Comparison of ENCODE assay signal across 9 mouse cellular contexts in genomic region chr19:5455568-5455967, GRCm38 (mm10). TPM values are rescaled to one million over a fixed set of nuclear protein-coding genes. Genes with fewer than 3 reads are reported as not detected.
DNase-seq lines count a peak whose midpoint lies in the region; ATAC-seq and TF ChIP-seq lines count a peak whose summit lies in the region.
"Had no signal": no experiment of that assay in that cellular context is flagged by ENCODE, and none has a peak within 500 bp of the region (broad histone marks: within the 10 kb centered on the region; RNA-seq: fewer than 3 reads in every experiment).

No protein-coding gene starts in this region.

- no peak for ATAC-seq in kidney, postnatal 0 days (replicated peaks; ENCODE audit: low FRiP score, low read depth)
- ATAC-seq in embryonic facial prominence, embryonic 14.5 days (ENCODE audit: low read depth): no peak
- ATAC-seq in intestine, embryonic 16.5 days: no peak
- ATAC-seq in neural tube, embryonic 13.5 days (ENCODE audit: low read depth): no peak
- ATAC-seq: Patski had no signal

- peak overlapping the region; percentile 81 for H3K4me3 ChIP-seq in kidney, postnatal 0 days (replicated peaks; ENCODE audit: low read depth, low read length)
- H3K4me3 ChIP-seq in embryonic facial prominence, embryonic 14.5 days (ENCODE audit: low read depth, low read length): peak overlapping the region; percentile 82
- H3K4me3 ChIP-seq in intestine, embryonic 16.5 days (ENCODE audit: low read length): peak overlapping the region; percentile 65
- H3K4me3 ChIP-seq in neural tube, embryonic 13.5 days: peak overlapping the region; percentile 76

- no peaks in the 10 kb centered on the region for H3K27me3 ChIP-seq in kidney, postnatal 0 days (ENCODE audit: insufficient read depth, low read length)
- no peaks in the 10 kb centered on the region for H3K27me3 ChIP-seq in embryonic facial prominence, embryonic 14.5 days (replicated peaks; ENCODE audit: control insufficient read depth, insufficient read depth, low read length)
- no peaks in the 10 kb centered on the region; the same call in 1 of the 2 replicates for H3K27me3 ChIP-seq in intestine, embryonic 16.5 days (replicated peaks; ENCODE audit: control insufficient read depth, insufficient read depth, low read length)
- peaks cover 26% of the 10 kb centered on the region for H3K27me3 ChIP-seq in neural tube, embryonic 13.5 days
- H3K27me3 ChIP-seq: Patski had no signal

- no peak for DNase-seq in kidney, postnatal 0 days (ENCODE audit: low spot score)
- no peak for DNase-seq in kidney, postnatal 10 days
- DNase-seq in embryonic facial prominence, embryonic 14.5 days (ENCODE audit: low spot score): no peak
- no peak for DNase-seq in retina, postnatal 1 day
- DNase-seq in T-cell, adult 2 months (ENCODE audit: low spot score): no peak
- DNase-seq in adrenal gland, postnatal 10 days: no peak

- WGBS in kidney, postnatal 0 days: 54% methylated on average over 8 of the region's 8 CpGs
- WGBS in embryonic facial prominence, embryonic 14.5 days: 55% methylated on average over 8 of the region's 8 CpGs
- WGBS in intestine, embryonic 16.5 days: 65% methylated on average over 8 of the region's 8 CpGs
- 63% methylated on average over 8 of the region's 8 CpGs for WGBS in neural tube, embryonic 13.5 days

- H3K36me3 ChIP-seq in kidney, postnatal 0 days (ENCODE audit: insufficient read depth, low read length): peaks cover 7% of the 10 kb centered on the region; the same call in 1 of the 2 replicates
- peaks cover 9% of the 10 kb centered on the region for H3K36me3 ChIP-seq in embryonic facial prominence, embryonic 14.5 days (ENCODE audit: control insufficient read depth, insufficient read depth, low read length)
- H3K36me3 ChIP-seq in intestine, embryonic 16.5 days (ENCODE audit: control insufficient read depth, insufficient read depth, low read length): no peaks in the 10 kb centered on the region; the same call in 1 of the 2 replicates
- H3K36me3 ChIP-seq in neural tube, embryonic 13.5 days: peaks cover 10% of the 10 kb centered on the region

- H3K4me2 ChIP-seq in kidney, postnatal 0 days (ENCODE audit: low read length): peak overlapping the region; percentile 97
- peak overlapping the region; percentile 100 for H3K4me2 ChIP-seq in embryonic facial prominence, embryonic 14.5 days (ENCODE audit: low read depth, low read length)
- H3K4me2 ChIP-seq in intestine, embryonic 16.5 days (ENCODE audit: low read depth, low read length): peak overlapping the region; percentile 98
- H3K4me2 ChIP-seq in neural tube, embryonic 13.5 days: peak overlapping the region; percentile 98

- no peaks in the 10 kb centered on the region for H3K9me3 ChIP-seq in kidney, postnatal 0 days (replicated peaks; ENCODE audit: low read length)
- no peaks in the 10 kb centered on the region for H3K9me3 ChIP-seq in embryonic facial prominence, embryonic 14.5 days (ENCODE audit: control insufficient read depth, low read length)
- H3K9me3 ChIP-seq in intestine, embryonic 16.5 days (ENCODE audit: control insufficient read depth, low read length): no peaks in the 10 kb centered on the region
- no peaks in the 10 kb centered on the region for H3K9me3 ChIP-seq in neural tube, embryonic 13.5 days

- TF ChIP-seq CTCF in kidney, postnatal 0 days (IDR thresholded peaks at IDR 0.05; ENCODE audit: low read depth): no peak

- peaks cover 12% of the 10 kb centered on the region for H3K4me1 ChIP-seq in kidney, postnatal 0 days (replicated peaks; ENCODE audit: insufficient read depth, low read length)
- peaks cover 19% of the 10 kb centered on the region for H3K4me1 ChIP-seq in embryonic facial prominence, embryonic 14.5 days (ENCODE audit: control insufficient read depth, insufficient read depth, low read length)
- peaks cover 23% of the 10 kb centered on the region for H3K4me1 ChIP-seq in intestine, embryonic 16.5 days (ENCODE audit: control insufficient read depth, insufficient read depth, low read length)
- peaks cover 46% of the 10 kb centered on the region for H3K4me1 ChIP-seq in neural tube, embryonic 13.5 days (replicated peaks)

- H3K27ac ChIP-seq in kidney, postnatal 0 days: 0 out of 2 replicates have a peak overlapping the region, but pooled peaks have one; percentile 3
- H3K27ac ChIP-seq in embryonic facial prominence, embryonic 14.5 days (replicated peaks; ENCODE audit: low read depth, low read length): no peak overlapping the region
- no peak overlapping the region for H3K27ac ChIP-seq in intestine, embryonic 16.5 days (ENCODE audit: low read length)
- 0 out of 2 replicates have a peak overlapping the region, but pooled peaks have one; percentile 23 for H3K27ac ChIP-seq in neural tube, embryonic 13.5 days (replicated peaks)

- peak overlapping the region; percentile 78 for H3K9ac ChIP-seq in kidney, postnatal 0 days (ENCODE audit: low read depth, low read length)
- peak overlapping the region; percentile 38; the same call in 1 of the 2 replicates for H3K9ac ChIP-seq in embryonic facial prominence, embryonic 14.5 days (ENCODE audit: low read depth, low read length)
- H3K9ac ChIP-seq in intestine, embryonic 16.5 days (ENCODE audit: low read depth, low read length): peak overlapping the region; percentile 85; the same call in 1 of the 2 replicates
- H3K9ac ChIP-seq in neural tube, embryonic 13.5 days: peak overlapping the region; percentile 92

RNA-seq across cellular contexts. Expression of gene Ccdc85b, which starts 2.1 kb away (rescaled TPM):
- polyA plus RNA-seq in kidney, postnatal 0 days (2015; fragmentation: Nextera tagmentation; extraction: Ambion mirVana): 12.2 and 15.6 TPM in 2 replicates
- 5.7 and 6.1 TPM in 2 replicates for polyA plus RNA-seq in embryonic facial prominence, embryonic 14.5 days (2014; fragmentation: Nextera tagmentation; extraction: Ambion mirVana)
- 5.0 and 5.4 TPM in 2 replicates for polyA plus RNA-seq in intestine, embryonic 16.5 days (2015; fragmentation: Nextera tagmentation; extraction: Ambion mirVana)
- 10.7 and 11.1 TPM in 2 replicates for polyA plus RNA-seq in neural tube, embryonic 13.5 days (2015; fragmentation: Nextera tagmentation; extraction: Ambion mirVana)
- total RNA-seq in adrenal gland, postnatal 10 days (2021): 10 to 100 TPM in 1 of 2 experiments, 1 to 10 TPM in 1; 9.4 to 11.5 TPM

RNA-seq across cellular contexts. Expression of gene Fibp, which starts 4.8 kb away (rescaled TPM):
- polyA plus RNA-seq in kidney, postnatal 0 days (2015; fragmentation: Nextera tagmentation; extraction: Ambion mirVana): 141 and 150 TPM in 2 replicates
- 75.0 and 99.0 TPM in 2 replicates for polyA plus RNA-seq in embryonic facial prominence, embryonic 14.5 days (2014; fragmentation: Nextera tagmentation; extraction: Ambion mirVana)
- polyA plus RNA-seq in intestine, embryonic 16.5 days (2015; fragmentation: Nextera tagmentation; extraction: Ambion mirVana): 102 and 106 TPM in 2 replicates
- 163 and 164 TPM in 2 replicates for polyA plus RNA-seq in neural tube, embryonic 13.5 days (2015; fragmentation: Nextera tagmentation; extraction: Ambion mirVana)
- total RNA-seq in adrenal gland, postnatal 10 days (2021): 10 to 100 TPM; 74.9 to 99.3 TPM

RNA-seq across cellular contexts. Expression of gene Fosl1, which starts 8.2 kb away (rescaled TPM):
- 0.32 TPM in 1 of 2 replicates, not detected in the other for polyA plus RNA-seq in kidney, postnatal 0 days (2015; fragmentation: Nextera tagmentation; extraction: Ambion mirVana)
- not detected in 2 replicates for polyA plus RNA-seq in embryonic facial prominence, embryonic 14.5 days (2014; fragmentation: Nextera tagmentation; extraction: Ambion mirVana)
- not detected in 2 replicates for polyA plus RNA-seq in intestine, embryonic 16.5 days (2015; fragmentation: Nextera tagmentation; extraction: Ambion mirVana)
- 0.59 TPM in 1 of 2 replicates, not detected in the other for polyA plus RNA-seq in neural tube, embryonic 13.5 days (2015; fragmentation: Nextera tagmentation; extraction: Ambion mirVana)
- under 1 TPM in 1 of 2 experiments, not detected in 1; 0.18 TPM for total RNA-seq in adrenal gland, postnatal 10 days (2021)

RNA-seq across cellular contexts. Expression of gene Ctsw, which starts 12.7 kb away (rescaled TPM):
- polyA plus RNA-seq in kidney, postnatal 0 days (2015; fragmentation: Nextera tagmentation; extraction: Ambion mirVana): 0.79 and 1.2 TPM in 2 replicates
- polyA plus RNA-seq in embryonic facial prominence, embryonic 14.5 days (2014; fragmentation: Nextera tagmentation; extraction: Ambion mirVana): 0.85 and 1.5 TPM in 2 replicates
- 1.7 and 2.8 TPM in 2 replicates for polyA plus RNA-seq in intestine, embryonic 16.5 days (2015; fragmentation: Nextera tagmentation; extraction: Ambion mirVana)
- 3.2 and 5.6 TPM in 2 replicates for polyA plus RNA-seq in neural tube, embryonic 13.5 days (2015; fragmentation: Nextera tagmentation; extraction: Ambion mirVana)
- 1 to 10 TPM; 1.4 to 1.8 TPM for total RNA-seq in adrenal gland, postnatal 10 days (2021)

RNA-seq across cellular contexts. Expression of gene Efemp2, which starts 18.2 kb away (rescaled TPM):
- polyA plus RNA-seq in kidney, postnatal 0 days (2015; fragmentation: Nextera tagmentation; extraction: Ambion mirVana): 126 and 140 TPM in 2 replicates
- 175 and 190 TPM in 2 replicates for polyA plus RNA-seq in embryonic facial prominence, embryonic 14.5 days (2014; fragmentation: Nextera tagmentation; extraction: Ambion mirVana)
- polyA plus RNA-seq in intestine, embryonic 16.5 days (2015; fragmentation: Nextera tagmentation; extraction: Ambion mirVana): 106 and 112 TPM in 2 replicates
- polyA plus RNA-seq in neural tube, embryonic 13.5 days (2015; fragmentation: Nextera tagmentation; extraction: Ambion mirVana): 56.9 and 60.8 TPM in 2 replicates
- 10 to 100 TPM; 48.8 to 50.9 TPM for total RNA-seq in adrenal gland, postnatal 10 days (2021)

Comparison
In these comparisons a context has a peak if more than half of its experiments do, and no peak if none do; other contexts are left out.
1. H3K27ac ChIP-seq: peak in kidney, postnatal 0 days (single experiment) and neural tube, embryonic 13.5 days (single experiment); none in embryonic facial prominence, embryonic 14.5 days (single experiment) and intestine, embryonic 16.5 days (single experiment).
2. H3K9ac ChIP-seq: peak in every context shown above with its lines; median percentile 92 in neural tube, embryonic 13.5 days; 85 in intestine, embryonic 16.5 days; 78 in kidney, postnatal 0 days; 38 in embryonic facial prominence, embryonic 14.5 days.
3. Peak in every context shown above with its lines, with median percentiles within 50 percentile points of each other: H3K4me2 ChIP-seq and H3K4me3 ChIP-seq.